Mouse (Mus musculus) hindbrain, embryonic 14.5 days (tissue): ENCODE measurements around the gene Tbrg1. TPM values are rescaled to one million over a fixed set of nuclear protein-coding genes. Genes with fewer than 3 reads are reported as not detected.
A peak's percentile ranks its signal among the peaks of the same experiment; 100 is the strongest.

ENCODE experiments used
- ATAC-seq: fragments of 200-750 bp; cut with Nextera tagmentation; 2 replicates; pipeline ENCODE4 v1.8.0; 2017; ENCODE audit warnings: moderate number of reproducible peaks, mild to moderate bottlenecking, moderate TSS enrichment, moderate library complexity; ENCODE audit not compliant: low FRiP score
- DNase-seq: peaks from one replicate; pipeline ENCODE4 v3.0.0-alpha.2; 2015; ENCODE audit warnings: low spot score
- H3K27ac ChIP-seq: fragments of 300-500 bp; sonication (generic); 2 replicates; pipeline ENCODE4 v1.5.1; 2014; ENCODE audit warnings: mild to moderate bottlenecking, moderate library complexity
- H3K27me3 ChIP-seq: fragments of 300-500 bp; sonication (generic); 2 replicates; pipeline ENCODE4 v1.6.1; 2014; ENCODE audit warnings: mild to moderate bottlenecking, low read length, mixed read lengths; ENCODE audit not compliant: control insufficient read depth, insufficient read depth
- H3K36me3 ChIP-seq: fragments of 300-500 bp; sonication (generic); replicated peaks from 2 replicates; pipeline ENCODE4 v1.6.1; 2014; ENCODE audit not compliant: control insufficient read depth, insufficient read depth
- H3K4me1 ChIP-seq: fragments of 300-500 bp; sonication (generic); replicated peaks from 2 replicates; pipeline ENCODE4 v1.6.1; 2014; ENCODE audit warnings: antibody characterized with exemption, low read length, mixed read lengths; ENCODE audit not compliant: control insufficient read depth, insufficient read depth
- H3K4me2 ChIP-seq: fragments of 300-500 bp; sonication (generic); replicated peaks from 2 replicates; pipeline ENCODE4 v1.6.1; 2014; ENCODE audit warnings: mild to moderate bottlenecking, moderate library complexity
- H3K4me3 ChIP-seq: fragments of 300-500 bp; sonication (generic); replicated peaks from 2 replicates; pipeline ENCODE4 v1.5.1; 2014; ENCODE audit warnings: mild to moderate bottlenecking, low read length
- H3K9ac ChIP-seq: fragments of 300-500 bp; sonication (generic); 2 replicates; pipeline ENCODE4 v1.6.1; 2014
- H3K9me3 ChIP-seq: fragments of 300-500 bp; sonication (generic); 2 replicates; pipeline ENCODE4 v1.6.1; 2016; ENCODE audit warnings: low read length; ENCODE audit not compliant: control insufficient read depth
- WGBS: fragments of 180-500 bp; shearing (Covaris S2); extraction: QIAGEN DNeasy Blood & Tissue Kit; methylation state at CpG from one replicate; pipeline ENCODE4 v1.1.7; 2014; 5-methylcytosine and 5-hydroxymethylcytosine counted together
- polyA plus RNA-seq: library from polyadenylated mRNA; unstranded; fragments of >200 nt; fragmentation: Nextera tagmentation; extraction: Ambion mirVana; gene quantifications from 2 replicates; pipeline ENCODE4 v1.2.1, GENCODE M21; 2014

Tbrg1 gene
- polyA plus RNA-seq, 1 experiment from 2014 or later: 91.3 TPM

DNA sequence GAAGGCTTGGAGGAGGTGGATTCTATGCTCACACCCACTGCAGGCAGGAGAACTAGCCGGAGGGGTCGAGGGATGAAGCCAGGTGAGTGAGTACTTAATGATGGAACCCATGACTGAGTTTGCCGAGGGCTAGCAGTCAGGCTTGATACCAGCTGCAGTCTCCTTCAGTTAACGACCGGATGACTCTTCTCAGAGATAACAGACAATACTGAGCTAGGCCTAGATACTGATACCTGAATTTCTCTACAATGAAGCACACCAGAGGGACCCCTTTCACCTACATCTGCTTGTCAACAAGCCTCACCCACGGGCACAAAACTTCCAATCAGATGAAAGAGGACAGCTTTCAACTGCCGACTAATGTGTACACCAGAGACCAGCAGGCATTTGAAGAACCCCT, 8.9 kb upstream of the Tbrg1 start:
- H3K27ac ChIP-seq: no peak overlapping the region

GRCm38 (mm10) chr9:37664604-37665003, 7.5 kb upstream of the Tbrg1 start:
- no peaks in the 10 kb centered on the region for H3K27me3 ChIP-seq
- 80% methylated on average over 2 of the region's 2 CpGs for WGBS
- no peak overlapping the region for H3K4me2 ChIP-seq
- no peaks in the 10 kb centered on the region for H3K4me1 ChIP-seq
- H3K36me3 ChIP-seq: no peaks in the 10 kb centered on the region
- H3K9ac ChIP-seq: no peak overlapping the region
- no peak overlapping the region for H3K27ac ChIP-seq
- DNase-seq (no peak), ATAC-seq (no peak)
- H3K9me3 ChIP-seq: no peaks in the 10 kb centered on the region
- H3K4me3 ChIP-seq: no peak overlapping the region

More for the DNA sequence above, 8.9 kb upstream of the Tbrg1 start:
- Histone ChIP-seq H3K27me3 (no peaks in the 10 kb centered on the region), H3K4me1 (no peaks in the 10 kb centered on the region), H3K36me3 (no peaks in the 10 kb centered on the region), H3K4me3 (no peak overlapping the region), H3K9ac (no peak overlapping the region), H3K4me2 (no peak overlapping the region), H3K9me3 (no peaks in the 10 kb centered on the region)
- no peak for DNase-seq
- no peak for ATAC-seq
- WGBS: 86% methylated on average over 7 of the region's 7 CpGs

DNA sequence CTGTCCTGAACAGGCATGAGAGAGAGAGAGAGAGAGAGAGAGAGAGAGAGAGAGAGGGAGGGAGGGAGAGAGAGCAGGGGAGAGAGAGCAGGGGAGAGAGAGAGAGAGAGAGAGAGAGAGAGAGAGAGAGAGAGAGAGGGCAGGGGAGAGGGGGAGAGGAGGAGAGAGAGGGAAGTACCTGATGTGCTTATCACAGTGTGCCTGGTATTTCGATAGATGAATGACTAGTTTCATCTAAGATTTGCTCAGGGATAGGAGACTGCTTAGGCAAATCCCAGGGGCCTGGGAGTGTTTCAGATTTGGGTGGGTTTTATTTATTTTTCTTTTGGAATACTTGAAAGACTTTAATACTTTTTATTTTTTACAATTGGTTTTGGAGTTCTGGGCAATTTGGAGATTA, 6.1 kb upstream of the Tbrg1 start:
- H3K4me1 ChIP-seq: no peaks in the 10 kb centered on the region
- H3K27me3 ChIP-seq: no peaks in the 10 kb centered on the region
- no peak overlapping the region for H3K4me3 ChIP-seq
- H3K4me2 ChIP-seq: no peak overlapping the region
- no peak overlapping the region for H3K27ac ChIP-seq
- H3K9ac ChIP-seq: no peak overlapping the region
- no peaks in the 10 kb centered on the region for H3K9me3 ChIP-seq
- ATAC-seq (no peak), DNase-seq (no peak)
- no peaks in the 10 kb centered on the region for H3K36me3 ChIP-seq
- 88% methylated on average over 1 of the region's 1 CpGs for WGBS

DNA sequence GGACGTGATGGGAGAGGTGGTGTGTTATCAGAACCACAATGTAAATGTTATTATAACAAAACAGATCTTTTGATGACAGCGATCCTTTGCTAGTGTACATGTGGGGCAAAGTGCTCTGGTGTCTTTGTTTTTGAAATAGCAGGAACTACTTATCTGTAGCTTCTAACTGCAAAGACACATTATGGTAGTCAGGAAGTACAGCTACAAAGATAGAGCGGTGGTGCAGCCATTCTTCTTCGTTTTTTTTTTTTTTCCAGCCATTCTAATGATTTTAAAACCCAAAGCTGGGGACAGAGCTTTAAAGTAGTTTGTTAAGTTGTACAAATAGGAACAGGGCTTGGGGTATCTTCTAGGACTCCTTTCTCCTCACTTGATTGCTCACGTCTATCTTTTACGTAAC, 2.3 kb upstream of the Tbrg1 start:
- peaks cover 2% of the 10 kb centered on the region; the same call in 1 of the 2 replicates for H3K36me3 ChIP-seq
- H3K4me3 ChIP-seq: no peak overlapping the region
- ATAC-seq: no peak
- no peak overlapping the region for H3K4me2 ChIP-seq
- WGBS: 94% methylated on average over 6 of the region's 6 CpGs
- H3K27me3 ChIP-seq: no peaks in the 10 kb centered on the region
- no peak for DNase-seq
- no peak overlapping the region for H3K9ac ChIP-seq
- no peak overlapping the region for H3K27ac ChIP-seq
- H3K9me3 ChIP-seq: no peaks in the 10 kb centered on the region
- H3K4me1 ChIP-seq: peaks cover 11% of the 10 kb centered on the region

DNA sequence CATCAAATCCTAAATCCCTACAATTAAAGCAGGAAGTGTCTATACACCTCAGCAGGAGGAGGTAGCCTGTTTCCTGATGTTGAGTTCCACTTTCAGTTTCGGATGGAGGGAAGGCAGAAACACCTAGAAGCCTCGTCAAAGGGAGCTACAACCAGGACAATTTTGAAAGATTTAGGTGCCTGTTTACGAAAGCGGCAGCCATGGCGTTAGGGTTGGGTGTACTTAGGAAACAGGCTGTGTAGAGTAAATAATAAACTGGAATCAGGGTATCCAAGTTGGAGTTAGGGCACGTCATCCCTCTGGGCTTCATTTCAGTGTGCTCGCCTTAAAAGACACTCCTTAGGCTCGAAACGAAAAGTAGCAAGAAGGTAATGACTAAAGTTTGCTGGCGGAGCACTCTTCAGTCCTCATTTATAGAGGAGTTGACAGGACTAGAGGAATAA, 652 bp downstream of the Tbrg1 start:
- H3K4me1 ChIP-seq: peaks cover 11% of the 10 kb centered on the region
- peak overlapping the region; percentile 58 for H3K4me2 ChIP-seq
- H3K9me3 ChIP-seq: no peaks in the 10 kb centered on the region
- peak overlapping the region; percentile 61 for H3K4me3 ChIP-seq
- ATAC-seq (peak; percentile 31; the same call in 1 of the 2 replicates), DNase-seq (no peak)
- H3K9ac ChIP-seq: peak overlapping the region; percentile 64
- no peaks in the 10 kb centered on the region for H3K27me3 ChIP-seq
- H3K27ac ChIP-seq: no peak overlapping the region
- peaks cover 28% of the 10 kb centered on the region for H3K36me3 ChIP-seq
- 2% methylated on average over 10 of the region's 10 CpGs for WGBS

DNA sequence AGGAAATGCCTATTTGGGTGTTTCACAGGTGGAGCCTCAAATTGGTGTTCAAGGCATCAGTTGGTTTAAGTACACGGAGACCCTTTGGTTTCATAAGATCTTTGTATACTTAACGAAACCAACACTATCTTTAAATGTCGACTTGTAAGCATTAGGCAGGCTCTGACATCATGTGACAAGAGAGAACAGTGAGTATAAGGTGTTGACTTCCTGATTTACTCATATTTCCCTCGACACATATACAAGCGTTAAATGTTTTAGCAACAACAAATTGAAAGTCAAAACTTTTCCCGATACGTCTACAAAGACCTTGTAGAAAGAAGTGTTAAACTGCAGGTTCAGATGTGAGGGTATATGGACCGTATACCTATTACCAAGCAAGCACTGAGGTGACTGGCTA, 1.2 kb downstream of the Tbrg1 start:
- Histone ChIP-seq H3K4me1 (peaks cover 11% of the 10 kb centered on the region), H3K9ac (no peak overlapping the region), H3K27ac (no peak overlapping the region), H3K36me3 (peaks cover 33% of the 10 kb centered on the region), H3K4me2 (peak overlapping the region; percentile 58), H3K27me3 (no peaks in the 10 kb centered on the region), H3K4me3 (peak overlapping the region; percentile 61), H3K9me3 (no peaks in the 10 kb centered on the region)
- ATAC-seq: no peak
- DNase-seq: no peak
- WGBS: 73% methylated on average over 8 of the region's 8 CpGs

DNA sequence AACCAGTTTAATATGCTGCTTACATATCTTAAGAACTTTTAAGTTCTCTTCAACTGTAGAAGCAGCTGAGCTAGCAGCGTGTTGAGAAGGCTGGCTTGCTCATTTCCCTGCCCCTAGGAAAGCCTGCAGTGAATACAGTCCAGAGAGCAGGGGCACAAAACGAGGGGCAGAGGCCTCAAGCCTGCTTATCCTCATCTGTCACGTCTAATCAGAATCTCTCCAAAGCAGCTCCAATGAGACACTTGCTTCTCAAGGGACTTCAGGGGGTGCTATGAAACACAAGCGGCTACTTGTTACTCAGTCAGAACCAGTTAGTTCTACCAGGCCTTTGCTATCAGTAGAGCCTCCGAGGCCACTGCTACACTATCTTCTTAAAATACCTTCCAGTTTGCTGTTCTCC, 3.3 kb downstream of the Tbrg1 start:
- DNase-seq (no peak), ATAC-seq (no peak)
- Histone ChIP-seq H3K27ac (no peak overlapping the region), H3K4me1 (peaks cover 11% of the 10 kb centered on the region), H3K27me3 (no peaks in the 10 kb centered on the region), H3K4me3 (no peak overlapping the region), H3K9ac (no peak overlapping the region), H3K36me3 (peaks cover 54% of the 10 kb centered on the region), H3K9me3 (no peaks in the 10 kb centered on the region), H3K4me2 (no peak overlapping the region)
- WGBS: 94% methylated on average over 5 of the region's 5 CpGs

- WGBS: 96% methylated on average over 5 of the region's 5 CpGs
- H3K36me3 ChIP-seq: peaks cover 71% of the 10 kb centered on the region
- no peak for DNase-seq
Measured at GRCm38 (mm10) chr9:37650639-37651038, 6.5 kb downstream of the Tbrg1 start.

GRCm38 (mm10) chr9:37646246-37646645, 10.9 kb downstream of the Tbrg1 start:
- H3K4me3 ChIP-seq: no peak overlapping the region
- H3K27me3 ChIP-seq: no peaks in the 10 kb centered on the region
- no peak overlapping the region for H3K9ac ChIP-seq
- H3K36me3 ChIP-seq: peaks cover 41% of the 10 kb centered on the region
- DNase-seq: no peak
- no peaks in the 10 kb centered on the region for H3K4me1 ChIP-seq
- H3K4me2 ChIP-seq: no peak overlapping the region
- no peak for ATAC-seq
- no peaks in the 10 kb centered on the region for H3K9me3 ChIP-seq
- WGBS: 96% methylated on average over 3 of the region's 3 CpGs
- no peak overlapping the region for H3K27ac ChIP-seq

More at GRCm38 (mm10) chr9:37650639-37651038, 6.5 kb downstream of the Tbrg1 start:
- no peaks in the 10 kb centered on the region for H3K9me3 ChIP-seq
- H3K4me1 ChIP-seq: no peaks in the 10 kb centered on the region
- no peaks in the 10 kb centered on the region for H3K27me3 ChIP-seq
- no peak overlapping the region for H3K4me2 ChIP-seq
- H3K4me3 ChIP-seq: no peak overlapping the region
- H3K27ac ChIP-seq: no peak overlapping the region
- ATAC-seq: no peak
- no peak overlapping the region for H3K9ac ChIP-seq

DNA sequence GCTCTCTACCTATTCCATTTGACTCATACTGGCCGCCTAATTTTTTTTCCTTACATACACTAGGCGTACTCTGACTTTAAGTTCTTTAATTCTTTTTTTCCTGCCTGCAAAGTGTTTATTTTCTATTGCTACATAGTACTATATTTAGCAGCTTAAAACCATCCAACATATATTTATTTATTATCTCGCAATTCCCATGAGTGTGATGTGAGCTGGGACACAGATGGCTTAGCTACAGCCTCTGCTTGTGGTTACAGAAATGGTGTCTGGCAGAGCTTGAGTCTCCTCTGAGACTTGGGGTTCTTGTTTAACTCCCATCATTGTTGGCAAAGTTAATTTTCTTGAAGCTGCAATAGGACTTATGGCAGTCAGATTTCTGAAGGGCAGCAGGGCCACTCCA, 18.4 kb downstream of the Tbrg1 start:
- no peak overlapping the region for H3K9ac ChIP-seq
- H3K9me3 ChIP-seq: no peaks in the 10 kb centered on the region
- H3K27me3 ChIP-seq: no peaks in the 10 kb centered on the region
- no peak overlapping the region for H3K27ac ChIP-seq
- ATAC-seq: no peak
- H3K4me1 ChIP-seq: no peaks in the 10 kb centered on the region
- H3K36me3 ChIP-seq: no peaks in the 10 kb centered on the region
- DNase-seq: no peak
- 91% methylated on average over 3 of the region's 3 CpGs for WGBS
- no peak overlapping the region for H3K4me3 ChIP-seq
- no peak overlapping the region for H3K4me2 ChIP-seq
